Mouse (Mus musculus) frontal cortex, adult 2 months (tissue): ENCODE results near the gene Zdhhc5. TPM values are rescaled to one million over a fixed set of nuclear protein-coding genes. Genes with fewer than 3 reads are reported as not detected.

Source experiments
- DNase-seq, 2 experiments: peaks; one replicate each; pipeline ENCODE4 v3.0.0; 2022; ENCODE audit warnings: low spot score in 1 of 2; ENCODE audit errors: extremely low spot score in 1 of 2
- polyA plus RNA-seq: library from polyadenylated mRNA; depleted of rRNA; stranded (reverse); fragments of >200 nt; gene quantifications from 2 replicates; pipeline ENCODE4 v1.2.3, GENCODE M21; 2012; rRNA removed

Zdhhc5 gene
- 25.7 and 27.2 TPM in 2 replicates for polyA plus RNA-seq

- peak; percentile 95 to 98 for DNase-seq
Measured at GRCm38 (mm10) chr2:84714811-84715561, at the start of gene Zdhhc5. Gene Zdhhc5 (minus strand): TSS chr2:84715180.

GRCm38 (mm10) chr2:84762818-84763217 lies 47.8 kb upstream of the Zdhhc5 start:
- DNase-seq: no peak

- no peak for DNase-seq
Measured at GRCm38 (mm10) chr2:84762295-84762694, 47.3 kb upstream of the Zdhhc5 start.

GRCm38 (mm10) chr2:84761840-84762239 lies 46.9 kb upstream of the Zdhhc5 start:
- no peak for DNase-seq

GRCm38 (mm10) chr2:84761309-84761708 lies 46.3 kb upstream of the Zdhhc5 start:
- no peak for DNase-seq

- DNase-seq: no peak
Measured at GRCm38 (mm10) chr2:84760777-84761176, 45.8 kb upstream of the Zdhhc5 start.

GRCm38 (mm10) chr2:84758542-84759127 lies 43.7 kb upstream of the Zdhhc5 start:
- peak in 1 of 2 experiments; percentile 74 for DNase-seq

- no peak for DNase-seq
Measured at GRCm38 (mm10) chr2:84757026-84757682, 42.2 kb upstream of the Zdhhc5 start.

- DNase-seq: no peak
Measured at GRCm38 (mm10) chr2:84756245-84756644, 41.3 kb upstream of the Zdhhc5 start.

GRCm38 (mm10) chr2:84750115-84750514 lies 35.1 kb upstream of the Zdhhc5 start:
- no peak for DNase-seq

GRCm38 (mm10) chr2:84744126-84744525 lies 29.1 kb upstream of the Zdhhc5 start:
- DNase-seq: no peak

GRCm38 (mm10) chr2:84743561-84743960 lies 28.6 kb upstream of the Zdhhc5 start, which contains the start of gene Gm19426:
Gene Gm19426 (minus strand): TSS chr2:84743655.
- DNase-seq: peak; percentile 57 to 66

GRCm38 (mm10) chr2:84742451-84743283 lies 27.7 kb upstream of the Zdhhc5 start:
- no peak for DNase-seq

- DNase-seq: no peak
Measured at GRCm38 (mm10) chr2:84741841-84742450, 27.0 kb upstream of the Zdhhc5 start.

GRCm38 (mm10) chr2:84740608-84741333 lies 25.8 kb upstream of the Zdhhc5 start:
- peak in 1 of 2 experiments; percentile 45 for DNase-seq

GRCm38 (mm10) chr2:84738271-84738911 lies 23.4 kb upstream of the Zdhhc5 start:
- no peak for DNase-seq

- no peak for DNase-seq
Measured at GRCm38 (mm10) chr2:84737451-84737925, 22.5 kb upstream of the Zdhhc5 start.

- no peak for DNase-seq
Measured at GRCm38 (mm10) chr2:84736312-84737161, 21.6 kb upstream of the Zdhhc5 start.
